Mouse (Mus musculus) MEL (cell line): ENCODE results near the gene Setd6. TPM values are rescaled to one million over a fixed set of nuclear protein-coding genes. Genes with fewer than 3 reads are reported as not detected.
A peak's percentile ranks its signal among the peaks of the same experiment; 100 is the strongest.

Experiments used
- DNase-seq: peaks from one replicate; pipeline ENCODE4 v3.0.0; 2011; ENCODE audit warnings: low read depth, low spot score
- H3K27ac ChIP-seq: 2 replicates; pipeline ENCODE4 v1.5.1; 2012; ENCODE audit warnings: low read depth, mild to moderate bottlenecking, control low read depth, low read length, moderate library complexity; ENCODE audit not compliant: control insufficient read depth
- H3K27me3 ChIP-seq, 2 experiments: fragments of 150-350 bp in 1 of 2; sonication (generic) in 1 of 2; 2 replicates each; pipeline ENCODE4 v1.6.1; 2012; ENCODE audit warnings: low read length in 2 of 2, mild to moderate bottlenecking in 2 of 2, improper control_type of control experiment in 1 of 2, moderate library complexity in 1 of 2; ENCODE audit not compliant: insufficient read depth in 2 of 2, control insufficient read depth in 1 of 2
- H3K36me3 ChIP-seq, 2 experiments: 2 replicates each; pipeline ENCODE4 v1.6.1; 2012 to 2014; ENCODE audit warnings: low read length in 2 of 2, improper control_type of control experiment in 1 of 2, inconsistent platforms in 1 of 2, mild to moderate bottlenecking in 1 of 2; ENCODE audit not compliant: insufficient read depth in 2 of 2, control insufficient read depth in 1 of 2
- H3K4me1 ChIP-seq, 2 experiments: fragments of 150-350 bp in 1 of 2; sonication (generic) in 1 of 2; 2 replicates each; pipeline ENCODE4 v1.6.1; 2012; ENCODE audit warnings: low read length in 2 of 2, improper control_type of control experiment in 1 of 2, mild to moderate bottlenecking in 1 of 2; ENCODE audit not compliant: insufficient read depth in 2 of 2, control insufficient read depth in 1 of 2
- H3K4me3 ChIP-seq, 2 experiments: fragments of 150-350 bp in 1 of 2; sonication (generic) in 1 of 2; 2 replicates each; pipeline ENCODE4 v1.5.1; 2012; ENCODE audit warnings: low read depth in 2 of 2, low read length in 2 of 2, mild to moderate bottlenecking in 2 of 2, moderate library complexity in 2 of 2, control low read depth in 1 of 2, improper control_type of control experiment in 1 of 2; ENCODE audit not compliant: control insufficient read depth in 1 of 2, insufficient read depth in 1 of 2
- H3K79me2 ChIP-seq: 2 replicates; pipeline ENCODE4 v1.6.1; 2012; ENCODE audit warnings: mild to moderate bottlenecking, low read length, moderate library complexity; ENCODE audit not compliant: control insufficient read depth, poor library complexity, insufficient read depth
- H3K9ac ChIP-seq: 2 replicates; pipeline ENCODE4 v1.6.1; 2012; ENCODE audit warnings: low read depth, mild to moderate bottlenecking, control low read depth, low read length, moderate library complexity; ENCODE audit not compliant: control insufficient read depth, poor library complexity, severe bottlenecking
- H3K9me3 ChIP-seq: fragments of 150-350 bp; sonication (generic); replicated peaks from 2 replicates; pipeline ENCODE4 v1.6.1; 2012; ENCODE audit warnings: mild to moderate bottlenecking, low read length, improper control_type of control experiment, moderate library complexity; ENCODE audit not compliant: insufficient read depth
- BHLHE40 ChIP-seq: IDR thresholded peaks from 2 replicates; pipeline ENCODE4 v1.6.1; 2012; ENCODE audit warnings: low read depth, mild to moderate bottlenecking, inconsistent platforms, low read length, improper control_type of control experiment, borderline replicate concordance
- CHD1 ChIP-seq: IDR thresholded peaks from 2 replicates; pipeline ENCODE4 v1.6.1; 2012; ENCODE audit warnings: low read depth, mild to moderate bottlenecking, inconsistent platforms, low read length, improper control_type of control experiment
- CHD2 ChIP-seq: IDR thresholded peaks from 2 replicates; pipeline ENCODE4 v1.6.1; 2011; ENCODE audit warnings: low read length, improper control_type of control experiment
- CTCF ChIP-seq, 3 experiments: IDR thresholded peaks in 2 of 3; conservative IDR thresholded peaks in 1 of 3; 2 replicates each; pipeline ENCODE4 v1.5.1; 2011 to 2012; ENCODE audit warnings: low read length in 3 of 3, low read depth in 2 of 3, mild to moderate bottlenecking in 2 of 3, improper control_type of control experiment in 1 of 3, inconsistent platforms in 1 of 3, mixed read lengths in 1 of 3, moderate library complexity in 1 of 3; ENCODE audit not compliant: control insufficient read depth in 1 of 3, insufficient read depth in 1 of 3, poor library complexity in 1 of 3, severe bottlenecking in 1 of 3
- E2F4 ChIP-seq: IDR thresholded peaks from 2 replicates; pipeline ENCODE4 v1.6.1; 2011; ENCODE audit warnings: low read depth, low read length, improper control_type of control experiment, borderline replicate concordance
- EP300 ChIP-seq, 2 experiments: IDR thresholded peaks; 2 replicates each; pipeline ENCODE4 v1.6.1; 2011; ENCODE audit warnings: improper control_type of control experiment in 2 of 2, low read length in 2 of 2, low read depth in 1 of 2, mild to moderate bottlenecking in 1 of 2
- GABPA ChIP-seq: IDR thresholded peaks from 2 replicates; pipeline ENCODE4 v1.6.1; 2012; ENCODE audit warnings: low read depth, mild to moderate bottlenecking, inconsistent platforms, low read length, improper control_type of control experiment, moderate library complexity
- GATA1 ChIP-seq: IDR thresholded peaks from 2 replicates; pipeline ENCODE4 v1.6.1; 2011; ENCODE audit warnings: low read depth, low read length, improper control_type of control experiment
- HCFC1 ChIP-seq: IDR thresholded peaks from 2 replicates; pipeline ENCODE4 v1.6.1; 2012; ENCODE audit warnings: low read depth, mild to moderate bottlenecking, inconsistent platforms, low read length, improper control_type of control experiment, moderate library complexity
- JUND ChIP-seq: IDR thresholded peaks from 2 replicates; pipeline ENCODE4 v1.6.1; 2011; ENCODE audit warnings: low read depth, mild to moderate bottlenecking, improper control_type of control experiment, low read length
- KAT2A ChIP-seq: conservative IDR thresholded peaks from 2 replicates; pipeline ENCODE4 v1.6.1; 2012; ENCODE audit warnings: low read depth, low read length, improper control_type of control experiment, inconsistent platforms
- MAFK ChIP-seq: IDR thresholded peaks from 2 replicates; pipeline ENCODE4 v1.6.1; 2011; ENCODE audit warnings: low read depth, mild to moderate bottlenecking, low read length, improper control_type of control experiment, borderline replicate concordance
- MAX ChIP-seq: IDR thresholded peaks from 2 replicates; pipeline ENCODE4 v1.6.1; 2011; ENCODE audit warnings: low read length, improper control_type of control experiment
- MXI1 ChIP-seq: IDR thresholded peaks from 2 replicates; pipeline ENCODE4 v1.6.1; 2011; ENCODE audit warnings: mild to moderate bottlenecking, low read depth, low read length, improper control_type of control experiment
- MYC ChIP-seq: IDR thresholded peaks from 2 replicates; pipeline ENCODE4 v1.6.1; 2011; ENCODE audit warnings: low read depth, mild to moderate bottlenecking, low read length, improper control_type of control experiment, moderate library complexity
- NELFE ChIP-seq: IDR thresholded peaks from 2 replicates; pipeline ENCODE4 v1.6.1; 2011; ENCODE audit warnings: low read depth, low read length, improper control_type of control experiment
- NRF1 ChIP-seq: IDR thresholded peaks from 2 replicates; pipeline ENCODE4 v1.6.1; 2014; ENCODE audit warnings: low read depth, mild to moderate bottlenecking, inconsistent platforms, low read length, improper control_type of control experiment, moderate library complexity; ENCODE audit not compliant: poor library complexity, insufficient read depth, severe bottlenecking
- POLR2A ChIP-seq, 2 experiments: IDR thresholded peaks; 2 replicates each; pipeline ENCODE4 v1.6.1; 2011 to 2012; ENCODE audit warnings: low read length in 2 of 2, mild to moderate bottlenecking in 2 of 2, control low read depth in 1 of 2, improper control_type of control experiment in 1 of 2, low read depth in 1 of 2, moderate library complexity in 1 of 2; ENCODE audit not compliant: control insufficient read depth in 1 of 2, insufficient read depth in 1 of 2, poor library complexity in 1 of 2
- POLR2AphosphoS5 ChIP-seq: IDR thresholded peaks from 2 replicates; pipeline ENCODE4 v1.6.1; 2012; ENCODE audit warnings: low read depth, borderline replicate concordance, mild to moderate bottlenecking, inconsistent platforms, low read length, moderate library complexity, mixed read lengths
- RAD21 ChIP-seq: IDR thresholded peaks from 2 replicates; pipeline ENCODE4 v1.6.1; 2011; ENCODE audit warnings: mild to moderate bottlenecking, low read depth, low read length, improper control_type of control experiment
- RCOR1 ChIP-seq: IDR thresholded peaks from 2 replicates; pipeline ENCODE4 v1.6.1; 2012; ENCODE audit warnings: low read depth, mild to moderate bottlenecking, inconsistent platforms, low read length, improper control_type of control experiment
- SIN3A ChIP-seq: IDR thresholded peaks from 2 replicates; pipeline ENCODE4 v1.6.1; 2012; ENCODE audit warnings: low read length, improper control_type of control experiment, inconsistent platforms
- SMC3 ChIP-seq: IDR thresholded peaks from 2 replicates; pipeline ENCODE4 v1.6.1; 2011; ENCODE audit warnings: low read depth, low read length, improper control_type of control experiment
- TCF12 ChIP-seq: IDR thresholded peaks from 2 replicates; pipeline ENCODE4 v1.6.1; 2014; ENCODE audit warnings: low read depth, mild to moderate bottlenecking, inconsistent platforms, low read length, improper control_type of control experiment, moderate library complexity
- USF1 ChIP-seq: IDR thresholded peaks from 2 replicates; pipeline ENCODE4 v1.6.1; 2014; ENCODE audit warnings: low read depth, mild to moderate bottlenecking, inconsistent platforms, low read length, improper control_type of control experiment, moderate library complexity
- ZKSCAN1 ChIP-seq: IDR thresholded peaks from 2 replicates; pipeline ENCODE4 v1.6.1; 2012; ENCODE audit warnings: low read depth, mild to moderate bottlenecking, inconsistent platforms, low read length, improper control_type of control experiment, moderate library complexity
- ZNF384 ChIP-seq: IDR thresholded peaks from 2 replicates; pipeline ENCODE4 v1.6.1; 2012; ENCODE audit warnings: low read depth, mild to moderate bottlenecking, inconsistent platforms, low read length, improper control_type of control experiment
- polyA plus RNA-seq, 2 experiments: library from polyadenylated mRNA; stranded (reverse) in 1 of 2; unstranded in 1 of 2; fragments of >175 nt in 1 of 2; fragments of >200 nt in 1 of 2; gene quantifications; 2 replicates each; pipeline versions ENCODE4 v1.2.1 to v1.2.4; 2012; ENCODE audit warnings: low replicate concordance in 2 of 2, low read depth in 1 of 2; ENCODE audit not compliant: insufficient read length in 2 of 2, insufficient read depth in 1 of 2, missing spikeins in 1 of 2
- total RNA-seq: library from RNA; depleted of rRNA; stranded (reverse); fragments of 300-350 nt; gene quantifications from 2 replicates; pipeline ENCODE4 v1.2.3, GENCODE M21; 2012

The Setd6 gene
- total and polyA plus RNA-seq, 3 experiments = 37.8 to 78.4 TPM; not detected in 1

DNA sequence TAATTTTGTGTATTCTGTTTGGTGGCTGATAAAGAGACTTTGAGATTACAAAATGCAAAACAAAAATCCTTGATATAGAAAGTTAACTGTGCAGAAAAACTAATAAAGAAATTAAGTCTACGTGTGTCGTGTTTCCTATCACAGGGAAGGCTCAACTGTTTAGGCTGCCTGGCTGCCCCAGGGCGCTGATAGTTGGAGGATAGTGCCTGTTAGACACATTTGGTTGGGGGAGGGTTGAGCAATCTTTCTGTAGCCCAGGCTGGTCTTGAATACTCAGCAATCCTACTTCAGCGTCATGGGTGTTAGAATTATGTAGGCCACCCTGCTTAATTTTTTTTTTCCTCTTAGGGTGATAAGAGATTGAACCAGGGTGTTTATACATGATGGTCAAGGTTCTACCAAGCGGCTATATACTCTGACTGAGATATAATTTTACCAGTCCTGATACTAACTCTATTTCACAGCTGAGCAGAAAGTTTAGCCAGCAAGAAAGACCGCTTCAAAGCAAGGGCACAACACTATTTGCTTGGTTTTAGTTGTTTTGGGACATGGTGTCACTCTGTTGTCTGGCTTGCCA, 756 bp upstream of the Setd6 start (continued):
- TF ChIP-seq NRF1 (no peak), CHD2 (no peak), MAX (peak; percentile 12; the same call in 1 of the 2 replicates), CHD1 (no peak; the same call in 1 of the 2 replicates), MAFK (0 out of 2 replicates have a peak, but pooled peaks have one; percentile 10), BHLHE40 (no peak), CTCF (IDR thresholded peaks at IDR 0.05 in 2 of 3, conservative IDR thresholded peaks at IDR 0.05 in 1 of 3; ENCODE audit: control insufficient read depth in 1 of 3, insufficient read depth in 1 of 3, low read depth in 2 of 3, low read length in 3 of 3, poor library complexity in 1 of 3, severe bottlenecking in 1 of 3) (no peak), JUND (no peak), SIN3A (0 out of 2 replicates have a peak, but pooled peaks have one; percentile 44), HCFC1 (0 out of 2 replicates have a peak, but pooled peaks have one; percentile 10), ZKSCAN1 (0 out of 2 replicates have a peak, but pooled peaks have one; percentile 18), GABPA (no peak), MYC (0 out of 2 replicates have a peak, but pooled peaks have one; percentile 3), MXI1 (peak; percentile 25; the same call in 1 of the 2 replicates), EP300 (IDR thresholded peaks at IDR 0.05; ENCODE audit: low read depth in 1 of 2, low read length in 2 of 2) (peak; percentile 39 to 45; a peak in 3 of 4 replicates), RAD21 (no peak), KAT2A (no peak), NELFE (0 out of 2 replicates have a peak, but pooled peaks have one; percentile 23), TCF12 (peak; percentile 47; the same call in 1 of the 2 replicates)

DNA sequence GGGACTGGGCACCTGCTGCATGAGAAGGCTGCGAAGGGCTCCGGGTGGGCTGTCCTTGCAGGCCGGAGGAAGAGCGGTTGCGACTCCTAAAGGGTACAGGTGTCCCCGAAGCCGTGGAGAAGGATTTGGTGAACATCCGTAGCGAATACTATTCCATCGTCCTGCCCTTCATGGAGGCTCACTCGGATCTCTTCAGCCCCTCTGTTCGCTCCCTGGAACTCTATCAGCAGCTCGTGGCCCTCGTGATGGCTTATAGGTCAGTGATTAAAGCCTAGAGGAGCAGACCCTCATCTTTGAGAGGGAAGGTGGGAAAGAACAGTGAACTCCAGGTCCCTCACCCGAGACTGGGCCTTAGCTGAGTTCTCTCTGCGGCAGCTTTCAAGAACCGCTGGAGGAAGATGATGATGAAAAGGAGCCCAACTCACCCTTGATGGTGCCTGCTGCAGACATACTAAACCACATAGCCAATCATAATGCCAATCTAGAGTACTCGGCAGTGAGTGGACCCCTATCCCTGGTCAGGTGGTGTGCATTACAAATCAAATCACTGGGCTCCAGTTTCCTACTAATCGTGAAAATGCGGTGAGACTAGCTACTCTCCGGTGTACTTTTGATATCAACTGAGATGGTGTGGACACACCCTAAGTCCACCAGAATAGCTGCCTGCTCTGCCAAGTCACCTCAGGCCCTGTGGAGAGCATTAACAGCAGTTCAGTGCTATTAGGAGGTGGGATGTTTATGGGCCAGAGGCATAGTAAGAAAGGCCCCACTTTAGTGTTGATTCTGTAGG, 1.1 kb downstream of the Setd6 start:
- peaks cover 6 to 14% of the 10 kb centered on the region in 2 experiments for H3K4me1 ChIP-seq
- no peak overlapping the region for H3K27ac ChIP-seq
- peak; percentile 63 for DNase-seq
- H3K27me3 ChIP-seq = no peaks in the 10 kb centered on the region
- H3K79me2 ChIP-seq = peaks cover 18% of the 10 kb centered on the region
- H3K9me3 ChIP-seq = no peaks in the 10 kb centered on the region
- TF ChIP-seq RCOR1 (0 out of 2 replicates have a peak, but pooled peaks have one; percentile 42), MXI1 (no peak), CHD2 (no peak), CHD1 (no peak), E2F4 (no peak), SMC3 (0 out of 2 replicates have a peak, but pooled peaks have one; percentile 9), POLR2AphosphoS5 (no peak), GABPA (no peak), ZNF384 (no peak), POLR2A (IDR thresholded peaks at IDR 0.05; ENCODE audit: control insufficient read depth in 1 of 2, insufficient read depth in 1 of 2, low read depth in 1 of 2, low read length in 2 of 2, poor library complexity in 1 of 2) (0 out of 4 replicates have a peak, but pooled peaks of 1 of the 2 experiments have one; percentile 30), GATA1 (no peak), USF1 (no peak)
- H3K4me3 ChIP-seq = peak overlapping the region; percentile 77 to 80
- H3K36me3 ChIP-seq = peaks cover 5 to 15% of the 10 kb centered on the region in 2 experiments
- H3K9ac ChIP-seq = peak overlapping the region; percentile 88
